Mouse (Mus musculus) frontal cortex, postnatal 36 days (tissue): Measurements from ENCODE around the gene Morn3.

ENCODE experiments used
- DNase-seq, 2 experiments: peaks; one replicate each; pipeline ENCODE4 v3.0.0; 2022; ENCODE audit warnings: low spot score in 2 of 2

The Morn3 gene

GRCm38 (mm10) chr5:122993811-122994210, 53.0 kb downstream of the Morn3 start:
- no peak for DNase-seq

GRCm38 (mm10) chr5:122991350-122992004, 55.3 kb downstream of the Morn3 start:
- no peak for DNase-seq

GRCm38 (mm10) chr5:122990411-122991160, 56.2 kb downstream of the Morn3 start:
- DNase-seq: no peak

GRCm38 (mm10) chr5:122989551-122990330, 57.1 kb downstream of the Morn3 start, which contains the start of gene Kdm2b:
Kdm2b (minus strand) TSS chr5:122989823.
- no peak for DNase-seq

GRCm38 (mm10) chr5:122989001-122989525, 57.8 kb downstream of the Morn3 start:
- peak; percentile 55 to 63 for DNase-seq

DNA sequence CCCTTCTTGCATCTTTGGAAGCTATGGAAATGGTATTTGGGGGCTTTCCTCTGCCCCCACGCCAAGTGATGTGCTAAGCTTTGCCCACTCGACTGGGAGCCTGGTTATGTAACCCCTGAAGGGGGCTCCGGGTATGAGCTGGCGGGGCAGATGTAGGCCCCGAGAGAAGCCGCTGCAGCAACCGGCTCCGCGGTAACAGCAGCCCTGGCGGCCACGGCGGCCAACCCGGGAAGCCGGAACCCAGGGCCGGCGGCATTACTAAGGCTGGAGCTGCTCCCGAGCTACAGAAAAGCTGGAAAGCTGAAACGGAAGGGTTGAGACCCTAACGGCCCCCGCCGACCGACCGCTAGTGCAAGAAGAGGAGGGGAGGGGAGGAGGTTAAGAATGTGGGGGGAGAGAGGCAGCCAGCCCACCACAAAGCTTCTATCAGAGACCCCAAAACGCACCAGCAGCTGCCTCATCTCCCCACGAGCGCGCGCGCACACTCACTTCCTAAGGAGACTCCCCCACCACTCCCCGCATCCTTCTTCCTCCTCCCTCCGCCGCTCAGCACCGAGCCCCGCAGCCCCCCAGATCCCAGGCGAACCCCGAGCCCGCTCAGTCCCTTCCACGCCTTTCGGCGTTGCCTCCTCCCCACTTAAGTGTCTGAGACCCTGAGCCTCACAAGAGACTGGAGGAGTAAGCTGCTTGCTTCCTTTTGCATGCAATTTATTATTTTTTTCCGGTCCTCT, 58.6 kb downstream of the Morn3 start:
- DNase-seq: peak; percentile 53 to 66

DNA sequence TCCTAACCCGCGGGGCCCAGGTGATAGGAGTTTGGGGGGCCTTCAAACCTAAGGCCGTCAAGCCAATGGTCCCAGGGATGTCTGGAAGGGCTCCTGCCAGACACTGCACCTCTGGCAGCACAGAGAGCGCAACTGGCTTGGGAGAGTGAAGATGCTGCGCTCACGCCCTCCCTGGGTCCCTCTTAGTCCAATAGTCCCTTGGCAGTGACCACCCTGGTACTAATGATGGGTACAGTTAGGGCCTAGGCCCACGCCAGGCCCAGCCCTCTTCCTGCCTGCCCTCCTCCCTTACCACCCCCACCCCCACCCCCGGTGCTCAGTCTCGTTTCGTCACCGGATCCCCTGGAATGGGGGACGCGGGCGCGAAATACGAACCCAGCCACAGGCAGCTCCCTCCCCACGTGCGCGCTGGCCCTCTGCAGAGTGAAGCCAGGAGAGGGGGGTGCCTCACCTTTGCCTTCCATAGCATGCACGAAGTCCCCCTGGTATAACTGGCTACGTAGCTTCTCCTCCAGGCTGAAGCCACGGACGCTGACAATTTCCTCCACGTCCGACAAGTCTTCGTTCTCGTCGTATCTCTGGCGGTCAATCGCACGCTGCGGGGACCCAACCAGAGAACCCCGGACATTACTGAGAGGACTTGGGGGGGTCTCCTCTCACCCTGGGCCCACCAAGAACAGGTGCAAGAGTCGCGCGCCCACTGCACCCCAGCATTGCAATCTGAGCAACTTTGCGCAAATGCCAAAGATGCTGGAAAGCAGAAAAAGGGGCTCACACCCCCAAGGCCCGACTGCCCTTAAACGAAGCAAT, 59.4 kb downstream of the Morn3 start:
- peak in 1 of 2 experiments; percentile 24 for DNase-seq

- DNase-seq: no peak
These were observed 60.7 kb downstream of the Morn3 start for GRCm38 (mm10) chr5:122986091-122986493.
